Mouse (Mus musculus) T-helper 2 cell (primary cell): ENCODE measurements around the gene Gm36245.
"Not testable (repeated sequence)": the region's sequence is repeated elsewhere in the genome, so short reads cannot be mapped to it uniquely, and the experiment has no call there.

Experiments
- in situ Hi-C: fragments of 300-600 bp; cut with MboI, MseI; formaldehyde crosslinking; loops from one replicate; pipeline ENCODE4 v1.15.1; 2025; ENCODE audit warnings: high pct_unique_total_duplicates

Gm36245 gene

DNA sequence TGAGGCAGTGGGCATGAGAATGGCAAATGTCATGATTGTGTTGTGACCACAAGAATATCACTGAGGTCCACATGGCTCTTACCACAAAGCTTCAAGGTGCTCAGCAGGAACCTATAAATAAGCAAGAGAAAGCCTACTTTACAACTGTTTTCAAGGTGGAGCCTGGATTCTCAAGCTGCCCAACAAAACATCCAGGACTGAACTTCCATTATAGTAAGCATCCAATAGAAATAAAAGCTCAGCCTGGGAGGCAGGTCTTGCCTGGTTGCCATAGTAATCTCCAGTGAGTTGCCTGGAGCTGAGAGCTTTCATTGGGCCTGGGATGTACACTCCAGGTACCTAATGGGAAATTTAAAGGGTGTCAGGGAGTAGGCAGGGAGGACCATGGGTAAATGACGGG, at the start of gene Gm36245:
Gm36245 (plus strand) TSS at position 301 of the 400 bp plus-strand sequence.
- in situ Hi-C loops = no loop called here

DNA sequence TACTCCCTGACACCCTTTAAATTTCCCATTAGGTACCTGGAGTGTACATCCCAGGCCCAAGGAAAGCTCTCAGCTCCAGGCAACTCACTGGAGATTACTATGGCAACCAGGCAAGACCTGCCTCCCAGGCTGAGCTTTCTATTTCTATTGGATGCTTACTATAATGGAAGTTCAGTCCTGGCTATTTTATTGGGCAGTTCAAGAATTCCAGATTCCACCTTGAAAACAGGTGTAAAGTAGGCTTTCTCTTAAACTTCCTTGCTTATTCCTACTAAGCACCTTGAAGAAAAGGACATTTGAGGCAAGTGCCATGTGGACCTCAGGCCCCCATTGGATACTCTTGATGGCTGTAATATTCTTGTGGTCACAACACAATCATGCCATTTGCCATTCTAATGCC, 37.3 kb upstream of the Gm36245 start, which contains the start of gene 1700025B11Rik:
1700025B11Rik (minus strand) TSS at position 101 of the 400 bp plus-strand sequence.
- in situ Hi-C loops = no loop called here

DNA sequence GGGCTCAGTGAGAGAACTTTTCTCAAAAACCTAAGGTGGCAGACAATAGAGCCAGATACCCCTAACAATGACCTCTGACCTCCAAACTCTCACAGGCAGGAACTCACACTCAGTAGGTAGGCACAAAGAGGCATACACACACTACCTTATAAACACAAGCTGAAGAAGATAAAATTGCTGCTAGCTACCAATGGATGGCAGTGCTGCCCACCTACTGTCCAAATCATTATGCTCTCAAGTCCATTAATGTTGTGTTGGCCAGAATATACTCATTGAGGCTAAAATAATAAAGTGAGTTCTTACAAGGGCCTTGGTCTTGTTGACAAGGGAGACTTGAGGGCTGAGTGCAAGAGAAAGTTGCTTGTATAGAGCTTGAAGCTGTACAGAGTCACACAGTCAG, 35.8 kb upstream of the Gm36245 start:
- in situ Hi-C loops = no loop called here

DNA sequence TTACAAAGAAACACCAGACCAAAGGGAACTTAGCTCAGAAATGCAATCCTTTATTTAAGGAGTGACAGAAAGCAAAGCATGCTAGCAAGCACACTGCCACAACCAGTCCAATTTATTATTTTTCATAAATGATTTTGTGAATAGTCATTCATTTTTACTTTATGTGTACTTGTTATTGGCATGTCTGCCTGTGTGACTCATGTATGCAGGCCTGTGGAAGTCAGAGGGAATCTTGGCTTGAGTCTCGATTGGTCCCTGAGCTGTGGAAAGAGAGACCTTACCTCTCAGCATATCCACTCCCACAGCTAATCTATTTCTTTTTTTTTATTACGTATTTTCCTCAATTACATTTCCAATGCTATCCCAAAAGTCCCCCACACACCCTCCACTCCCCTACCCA, 20.3 kb upstream of the Gm36245 start:
- in situ Hi-C loops = no loop called here

DNA sequence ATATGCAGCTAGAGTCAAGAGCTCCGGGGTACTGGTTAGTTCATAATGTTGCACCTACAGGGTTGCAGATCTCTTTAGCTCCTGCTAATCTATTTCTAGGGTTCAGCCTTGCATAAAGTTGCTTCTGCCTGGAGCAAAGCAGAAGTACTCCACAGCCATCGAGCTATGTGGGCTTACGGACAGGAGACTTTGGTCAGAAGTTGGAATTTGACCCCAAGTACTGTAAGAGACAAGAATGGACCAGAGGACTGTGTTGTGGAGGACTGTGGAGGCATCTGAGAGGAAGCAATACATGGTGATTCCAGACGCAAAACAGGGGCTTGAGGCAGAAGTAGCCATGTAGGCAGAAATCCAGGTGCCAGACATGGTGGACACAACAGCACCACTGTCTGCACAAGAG, 19.7 kb upstream of the Gm36245 start:
- in situ Hi-C loops = no loop called here

DNA sequence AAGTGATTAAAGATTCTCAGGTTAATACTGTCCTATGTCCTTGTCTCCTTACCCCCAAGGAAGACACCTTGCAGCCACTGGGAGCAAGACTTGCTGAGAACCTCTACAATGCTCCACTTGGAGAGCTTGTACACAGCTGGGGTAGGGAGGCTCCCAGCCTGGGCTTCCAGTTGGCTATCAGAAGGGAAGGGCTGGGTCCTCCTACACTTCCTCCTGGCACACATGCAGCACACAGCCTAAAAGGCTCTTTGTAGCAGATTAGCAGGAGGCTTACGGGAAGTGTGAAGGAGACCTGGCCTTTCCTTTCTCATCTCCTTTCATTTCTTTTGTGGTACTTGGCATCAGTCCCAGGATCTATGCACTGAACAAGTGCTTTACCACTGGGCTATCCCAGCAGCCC, 17.4 kb upstream of the Gm36245 start:
- in situ Hi-C loops = no loop called here

DNA sequence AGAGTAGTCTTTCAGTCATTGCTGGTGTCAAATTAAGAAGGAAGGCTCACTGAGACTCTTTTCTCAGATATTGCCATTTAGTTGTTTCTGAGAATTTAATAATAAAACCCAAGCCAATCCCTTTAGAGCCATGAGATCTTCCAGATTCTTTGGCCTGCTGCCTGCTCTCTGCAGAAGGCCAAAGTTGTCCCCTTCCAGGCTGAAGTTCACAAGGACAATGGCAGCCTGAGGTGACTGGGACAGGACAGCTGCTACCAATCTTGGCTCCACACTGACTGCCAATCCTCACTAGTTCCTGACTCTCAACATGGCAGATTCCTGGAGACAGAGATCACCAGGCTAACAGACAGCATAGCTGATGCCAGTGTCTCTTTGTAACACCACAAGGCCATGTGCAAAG, 12.0 kb upstream of the Gm36245 start:
- in situ Hi-C loops = no loop called here

DNA sequence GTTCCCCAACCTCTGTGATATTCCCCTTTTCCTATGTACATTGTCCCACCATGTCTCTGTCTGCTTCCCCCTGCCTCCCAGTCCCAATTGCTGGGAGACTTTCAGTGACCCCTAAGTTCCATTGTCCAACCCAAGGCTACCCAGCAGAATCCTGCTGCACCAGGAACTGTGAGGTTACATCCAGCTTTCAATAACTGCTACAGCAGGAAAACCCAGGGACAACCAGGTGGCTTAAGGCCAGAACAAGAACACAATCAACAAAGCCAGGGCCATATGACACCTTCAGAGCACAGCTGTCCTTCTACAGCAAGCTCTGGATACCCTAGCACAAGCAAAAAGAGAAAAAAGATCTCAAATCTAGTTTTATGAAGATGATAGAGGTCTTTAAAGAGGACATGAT, 10.1 kb upstream of the Gm36245 start:
- in situ Hi-C loops = no loop called here

DNA sequence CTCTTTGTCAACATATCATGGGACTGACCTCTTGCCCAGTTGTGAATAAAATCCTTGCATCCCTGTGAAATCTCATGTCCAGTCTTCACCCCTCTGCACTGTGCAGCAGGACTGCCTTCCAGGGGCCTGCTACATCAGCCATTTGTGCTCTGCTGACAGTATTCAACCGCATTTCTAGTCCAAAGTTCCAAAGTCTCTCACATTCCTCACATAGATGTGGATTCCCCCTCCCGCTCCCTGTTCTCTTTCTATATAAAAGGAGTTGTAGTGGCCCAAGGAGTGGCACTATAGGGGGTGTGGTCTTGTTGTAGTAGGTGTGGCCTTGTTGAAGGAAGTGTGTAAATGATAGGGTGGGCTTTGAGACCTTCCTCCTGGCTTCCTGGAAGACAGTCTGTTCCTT, 8.2 kb upstream of the Gm36245 start:
- in situ Hi-C loops = no loop called here

DNA sequence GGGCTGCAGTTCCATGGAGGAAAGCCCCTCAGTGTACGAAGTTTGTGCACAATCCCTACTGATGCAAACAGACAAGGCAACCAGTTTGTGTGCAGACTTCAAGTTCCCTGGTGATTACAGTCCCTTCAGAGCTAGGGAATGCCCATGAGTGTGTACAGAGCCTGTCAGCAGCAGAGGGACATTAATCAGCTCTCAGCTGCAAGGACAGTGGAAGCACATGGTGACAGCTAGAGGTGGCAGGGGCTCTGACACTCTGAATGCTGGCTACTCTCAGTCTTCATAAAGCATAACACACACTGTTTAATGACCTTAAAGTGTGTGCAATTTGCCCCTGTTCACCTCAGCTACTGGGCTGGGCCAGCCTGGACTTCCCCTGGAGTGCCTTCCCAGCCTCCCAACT, 5.5 kb upstream of the Gm36245 start:
- in situ Hi-C loops = no loop called here

DNA sequence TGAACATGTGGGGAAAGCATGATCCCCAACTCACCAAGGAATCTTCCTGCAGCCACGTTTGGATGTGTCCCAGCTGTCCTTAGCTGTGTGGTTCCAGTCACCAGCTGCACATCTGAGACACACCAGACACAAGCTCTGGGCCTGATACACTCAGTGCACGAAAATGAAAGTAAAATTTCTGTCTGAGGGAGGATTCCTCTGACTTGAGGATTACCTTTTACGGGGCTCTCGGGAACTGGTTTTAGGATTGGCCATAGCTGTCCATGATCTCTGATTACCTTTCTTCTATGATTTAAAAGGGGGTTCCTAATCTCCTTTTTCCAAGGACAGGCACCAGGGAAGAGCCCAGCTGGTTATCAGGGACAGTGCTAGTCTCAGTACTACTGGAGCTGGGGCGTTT, 3.1 kb upstream of the Gm36245 start, which contains the start of gene Apol10b:
Apol10b (minus strand) TSS at position 165 of the 400 bp plus-strand sequence.
- in situ Hi-C loops = no loop called here

DNA sequence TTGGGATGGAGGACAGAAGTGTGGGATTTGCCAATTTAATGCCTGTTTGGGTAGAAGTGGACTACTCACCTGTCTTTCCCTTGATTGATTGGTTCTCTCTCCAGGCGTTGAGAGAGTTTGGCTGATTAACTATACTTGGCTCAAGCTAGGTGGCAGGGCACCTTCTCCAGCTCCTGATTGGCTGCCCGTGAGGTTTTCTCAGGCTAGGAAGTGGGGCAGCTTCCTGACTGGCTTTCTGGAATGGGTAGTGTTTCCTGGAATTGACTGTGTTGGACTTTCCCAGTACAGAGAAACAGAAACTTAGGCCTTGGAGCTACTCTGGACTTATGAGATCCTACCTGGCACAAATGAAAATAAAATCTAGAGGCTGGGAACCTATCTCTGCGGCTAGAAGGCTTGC, 629 bp upstream of the Gm36245 start:
- in situ Hi-C loops = no loop called here

DNA sequence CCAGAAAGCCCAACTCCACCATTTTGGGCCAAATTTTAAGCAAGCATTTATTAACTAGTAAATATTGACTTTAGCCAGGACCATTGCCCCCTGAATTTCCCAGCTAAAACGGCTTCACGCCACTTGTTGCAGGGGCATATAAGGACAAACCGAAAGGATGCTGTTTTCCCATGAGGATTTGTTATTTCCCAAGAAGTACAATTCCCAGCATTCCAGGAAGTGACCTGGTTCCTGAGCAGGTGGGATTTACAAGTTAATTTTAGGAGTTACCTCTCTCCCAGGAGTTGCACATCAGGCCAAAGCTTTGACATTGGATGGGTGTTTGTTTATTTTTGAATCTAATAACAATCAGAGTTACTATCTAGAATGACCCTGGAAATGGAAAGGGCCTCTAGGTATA, 7.0 kb downstream of the Gm36245 start:
- in situ Hi-C loops = no loop called here

DNA sequence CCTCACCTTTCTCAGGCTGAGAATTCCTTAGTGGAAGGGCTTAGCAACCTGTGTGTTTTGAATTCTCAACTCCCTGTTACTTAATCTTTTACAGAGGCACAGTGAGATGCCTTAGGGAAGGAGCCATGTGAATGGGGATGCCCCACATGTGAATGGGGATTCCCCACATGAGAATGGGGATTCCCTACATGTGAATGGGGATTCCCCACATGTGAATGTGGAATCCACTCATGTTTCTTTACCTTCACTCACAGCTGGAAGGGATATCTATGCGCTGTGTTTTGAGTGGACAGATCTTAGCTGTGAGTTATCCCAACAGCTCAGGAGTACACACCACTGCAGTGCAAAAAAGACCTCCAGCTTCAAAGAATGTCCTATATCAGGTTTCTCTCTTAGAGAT, 25.7 kb downstream of the Gm36245 start:
- in situ Hi-C loops = no loop called here

DNA sequence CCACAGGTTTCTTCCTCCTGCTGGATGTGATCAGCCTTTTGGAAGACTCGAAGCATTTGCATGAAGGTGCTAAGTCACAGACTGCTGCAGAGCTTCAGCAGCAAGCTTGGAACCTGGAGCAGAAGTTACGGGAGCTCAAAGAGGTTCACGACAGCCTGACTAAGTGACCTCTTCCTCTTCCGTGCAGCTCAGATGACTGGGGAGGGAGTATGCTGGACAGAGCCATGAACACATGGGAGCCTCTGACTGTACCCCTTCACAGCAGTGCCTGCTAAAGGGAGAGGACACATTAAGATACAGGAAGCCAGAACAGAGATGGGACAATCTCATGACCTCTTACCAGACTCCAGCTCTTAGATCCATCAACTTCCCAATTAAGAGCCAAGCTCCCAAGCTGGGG, 27.4 kb downstream of the Gm36245 start:
- in situ Hi-C loops = not testable (repeated sequence)

DNA sequence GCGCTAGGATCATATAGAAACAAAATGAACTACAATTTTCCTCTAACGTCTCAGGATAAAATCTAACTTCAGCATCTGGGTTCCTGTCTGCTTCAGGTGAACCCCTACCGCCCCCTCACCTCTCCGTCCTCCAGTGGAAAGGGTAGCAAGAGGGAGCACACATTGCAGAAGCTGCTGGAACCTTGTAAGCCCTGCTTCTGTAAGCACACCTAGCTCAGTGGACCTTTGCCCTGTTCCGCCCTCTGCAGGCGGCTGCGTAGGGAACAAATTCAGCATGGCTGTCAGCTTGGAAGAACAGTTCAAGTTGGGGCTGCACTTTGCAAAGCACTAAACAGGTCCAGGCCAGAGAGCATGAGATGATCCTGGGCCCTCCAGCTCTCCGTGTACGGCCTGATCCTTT, 29.6 kb downstream of the Gm36245 start:
- in situ Hi-C loops = not testable (repeated sequence)

DNA sequence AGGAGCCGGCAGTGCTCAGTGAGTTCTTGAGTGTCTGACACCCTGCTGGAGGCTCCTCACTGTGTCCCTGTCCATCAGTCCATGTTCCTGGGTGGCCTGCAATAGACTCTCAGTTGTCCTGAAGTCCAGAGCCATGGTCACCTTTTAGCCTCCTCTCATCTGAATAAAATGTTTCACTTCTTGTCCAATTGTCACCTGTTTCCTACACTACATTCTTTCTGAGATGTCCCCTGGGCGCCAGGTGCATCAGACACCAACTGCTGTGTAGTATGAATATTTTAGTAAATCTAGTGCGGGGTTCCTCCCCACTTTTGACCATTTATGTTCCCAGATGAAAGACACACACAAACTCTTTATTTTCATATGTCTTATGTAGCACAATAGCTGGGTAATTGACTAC, 30.8 kb downstream of the Gm36245 start:
- in situ Hi-C loops = not testable (repeated sequence)

DNA sequence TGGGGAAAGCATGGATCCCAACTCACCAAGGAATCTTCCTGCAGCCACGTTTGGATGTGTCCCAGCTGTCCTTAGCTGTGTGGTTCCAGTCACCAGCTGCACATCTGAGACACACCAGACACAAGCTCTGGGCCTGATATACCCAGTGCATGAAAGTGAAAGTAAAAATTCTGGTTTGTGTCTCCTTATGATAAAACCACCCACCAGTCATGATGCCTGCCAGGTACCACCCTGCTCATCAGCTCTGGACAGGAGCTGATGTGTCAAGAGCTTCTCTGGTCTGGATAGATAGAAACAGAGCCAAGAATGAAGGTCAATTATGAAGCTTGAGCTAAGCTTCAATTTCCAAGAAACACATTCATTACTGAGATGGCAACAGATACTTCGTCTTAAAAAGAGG, 44.1 kb downstream of the Gm36245 start, which contains the start of gene Apol11b:
Apol11b (minus strand) TSS at position 111 of the 400 bp plus-strand sequence.
- in situ Hi-C loops = loop anchor here (5.0 kb wide), 1 partner anchor 131 kb away; no protein-coding TSS in a partner anchor

DNA sequence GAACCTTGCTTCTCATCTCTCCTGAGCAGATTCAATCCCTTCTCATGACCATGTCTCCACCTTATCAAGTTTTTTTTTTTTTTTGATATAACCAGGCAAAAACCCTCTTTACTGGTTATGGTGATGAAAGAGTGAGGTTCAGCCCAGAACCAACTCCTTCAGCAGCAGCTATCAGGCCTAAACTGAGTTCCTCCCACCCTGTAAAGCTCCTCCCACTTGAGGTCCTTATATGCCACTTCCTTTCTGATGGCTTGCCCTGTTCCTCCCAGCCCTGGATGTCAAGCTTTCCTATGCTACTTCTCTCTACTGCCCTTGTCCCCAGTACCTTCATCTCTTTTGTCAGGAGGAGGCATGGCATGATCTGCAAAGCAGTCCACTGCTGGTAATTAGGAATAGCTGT, 52.1 kb downstream of the Gm36245 start:
- in situ Hi-C loops = not testable (repeated sequence)
